Mouse (Mus musculus): Measurements from ENCODE around the gene Adamtsl4. TPM values are rescaled to one million over a fixed set of nuclear protein-coding genes. Genes with fewer than 3 reads are reported as not detected.
"Not testable (repeated sequence)": the region's sequence is repeated elsewhere in the genome, so short reads cannot be mapped to it uniquely, and the experiment has no call there.

The Adamtsl4 gene
- total RNA-seq, 2 experiments from 2014 or later: 0.69 to 0.94 TPM

DNA sequence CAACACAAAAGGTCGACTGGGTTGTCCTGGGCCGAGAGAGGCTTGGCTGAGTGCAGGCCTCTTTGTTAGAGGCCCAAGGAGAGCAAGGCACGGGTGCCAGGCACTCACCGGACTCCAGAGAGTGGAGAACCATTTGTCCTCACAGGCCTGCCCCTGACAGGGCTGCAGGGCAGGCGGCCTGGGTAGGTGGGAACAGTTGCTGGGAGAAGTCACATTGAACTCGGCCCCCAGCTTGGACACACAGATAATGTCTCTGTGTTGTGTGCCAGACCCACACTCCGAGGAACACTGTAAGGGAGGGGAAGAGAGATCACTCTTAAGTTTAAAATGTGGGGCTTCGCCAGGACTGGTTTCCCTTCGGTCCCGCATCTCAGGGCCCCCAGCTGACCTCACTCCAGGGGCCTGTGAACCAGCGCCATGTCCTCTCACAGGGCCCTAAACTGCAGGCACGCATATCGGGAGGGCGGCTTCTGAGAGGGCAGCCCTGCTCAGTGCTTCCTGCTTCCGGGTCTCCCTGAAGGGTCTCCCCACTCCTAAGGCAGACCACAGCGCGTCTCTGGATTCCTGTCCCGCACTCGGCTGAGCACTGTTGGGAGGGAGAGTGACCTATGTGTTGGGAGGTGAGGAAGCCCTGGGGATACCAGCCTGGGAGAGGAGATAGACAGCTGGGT, 10.2 kb downstream of the Adamtsl4 start:
- DNase-seq (ENCODE audit: low spot score in 2 of 2): no peak

DNA sequence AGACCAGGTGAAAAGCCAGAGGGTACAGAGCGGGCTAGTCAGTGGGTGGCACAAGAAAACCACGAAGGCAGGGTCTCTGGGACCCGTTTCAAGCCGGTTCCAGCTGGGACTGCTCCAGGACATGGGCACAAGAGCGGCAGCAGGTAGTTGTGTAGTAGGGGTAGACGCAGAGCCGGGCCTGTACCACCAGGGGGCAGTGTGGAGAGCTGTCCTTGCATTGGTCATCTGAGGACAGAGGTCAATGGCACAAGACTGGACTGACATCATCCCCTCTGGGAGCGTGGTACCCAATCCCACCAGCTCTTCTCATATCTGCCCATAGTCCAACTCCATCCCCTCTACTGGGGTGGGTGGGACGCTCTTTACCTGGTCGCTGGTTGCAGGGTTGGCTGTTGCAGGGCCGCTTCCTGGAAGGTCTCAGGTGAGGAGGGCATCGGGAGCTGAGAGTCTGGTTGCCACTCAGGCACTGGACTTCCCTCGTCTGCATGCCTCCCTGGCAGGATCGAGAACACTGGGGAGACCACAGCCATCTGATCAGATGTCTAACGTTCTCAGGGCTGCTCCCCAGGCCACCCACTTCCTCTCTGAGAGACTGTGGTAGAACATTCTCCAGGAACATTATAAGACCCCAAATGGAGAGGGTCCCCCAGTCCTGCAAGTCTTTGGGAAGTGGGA, 10.8 kb downstream of the Adamtsl4 start:
- DNase-seq (ENCODE audit: low spot score in 2 of 2): peak; percentile 62 to 70

DNA sequence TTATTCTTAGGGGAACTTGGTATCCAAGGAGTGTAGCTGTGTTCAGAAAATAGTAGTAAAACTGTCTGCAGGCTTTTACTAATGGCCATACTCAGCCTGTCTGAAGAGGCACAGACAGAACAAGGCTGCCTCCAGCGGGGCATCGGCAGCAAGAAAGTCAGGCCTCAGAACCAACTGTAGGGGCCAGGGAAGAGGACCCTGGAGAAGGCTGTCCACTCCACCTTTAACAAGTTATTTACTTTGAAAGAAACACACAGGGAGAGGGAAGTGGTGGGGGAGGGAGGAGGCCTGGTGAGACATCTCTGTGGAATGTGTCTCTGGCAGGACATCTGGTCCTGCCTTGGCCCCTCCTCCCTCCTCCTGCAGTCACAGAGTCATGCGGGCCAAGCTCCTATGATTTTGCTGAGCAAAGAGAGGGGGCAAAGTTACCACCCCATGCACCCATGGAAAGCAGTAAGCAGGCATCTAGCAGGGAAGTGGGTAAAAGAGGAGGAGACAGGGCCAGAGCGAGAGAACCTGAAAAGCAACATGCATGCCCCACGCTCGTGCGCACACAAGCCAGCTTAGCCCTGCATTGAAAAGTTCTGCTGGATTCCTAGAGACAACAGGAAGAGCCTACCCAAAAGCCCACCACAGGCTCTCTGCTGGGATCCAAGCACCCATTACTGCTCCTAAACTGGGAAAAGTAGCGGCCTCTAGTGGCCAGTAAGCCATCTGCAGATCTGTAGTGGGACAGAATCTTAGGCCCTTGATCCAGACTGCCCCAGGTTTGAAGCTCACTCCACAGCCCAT, 12.2 kb downstream of the Adamtsl4 start:
- peak; percentile 68 to 70 for DNase-seq (ENCODE audit: low spot score in 2 of 2)

DNA sequence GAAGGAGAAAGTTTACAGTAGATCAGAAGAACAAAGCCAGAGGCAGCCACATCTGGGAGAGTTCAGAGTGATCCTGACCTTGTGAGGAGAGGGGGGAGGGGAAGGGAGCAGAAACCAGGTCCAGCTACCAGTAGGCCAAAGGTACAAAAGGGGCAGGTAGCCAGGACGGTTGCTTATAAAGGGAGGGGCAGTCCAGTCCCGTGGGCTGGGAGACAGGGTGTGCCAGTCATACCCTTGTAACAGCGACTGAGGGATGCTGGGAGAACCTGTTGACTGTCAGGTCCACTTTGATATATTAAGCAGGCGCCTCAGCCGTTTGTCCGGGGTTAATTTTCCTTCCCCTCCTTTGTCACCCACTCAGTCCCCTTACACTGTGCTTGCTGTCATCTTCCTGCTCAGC, 12.9 kb downstream of the Adamtsl4 start:
- DNase-seq (ENCODE audit: low spot score in 2 of 2): no peak

DNA sequence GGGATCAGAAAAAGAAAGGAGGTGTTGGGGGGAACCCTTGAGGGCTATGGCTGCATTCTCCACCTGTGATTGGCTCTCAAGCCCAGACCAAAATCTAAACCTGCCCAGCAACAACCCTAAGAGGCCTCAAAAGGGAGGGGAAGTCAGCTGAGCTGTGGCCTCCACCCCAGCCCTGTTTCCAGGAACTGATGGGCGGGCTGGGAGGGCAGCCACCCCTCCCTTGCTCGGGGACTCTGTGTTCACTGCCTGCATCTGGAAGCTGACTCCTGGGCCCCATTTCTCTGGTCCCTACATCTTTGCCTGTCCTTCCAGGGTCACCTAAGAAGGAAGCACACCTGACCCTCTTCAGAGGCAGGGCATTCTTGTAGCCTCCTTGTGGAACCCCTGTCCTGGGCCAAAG, 13.5 kb downstream of the Adamtsl4 start:
- no peak for DNase-seq (ENCODE audit: low spot score in 2 of 2)

DNA sequence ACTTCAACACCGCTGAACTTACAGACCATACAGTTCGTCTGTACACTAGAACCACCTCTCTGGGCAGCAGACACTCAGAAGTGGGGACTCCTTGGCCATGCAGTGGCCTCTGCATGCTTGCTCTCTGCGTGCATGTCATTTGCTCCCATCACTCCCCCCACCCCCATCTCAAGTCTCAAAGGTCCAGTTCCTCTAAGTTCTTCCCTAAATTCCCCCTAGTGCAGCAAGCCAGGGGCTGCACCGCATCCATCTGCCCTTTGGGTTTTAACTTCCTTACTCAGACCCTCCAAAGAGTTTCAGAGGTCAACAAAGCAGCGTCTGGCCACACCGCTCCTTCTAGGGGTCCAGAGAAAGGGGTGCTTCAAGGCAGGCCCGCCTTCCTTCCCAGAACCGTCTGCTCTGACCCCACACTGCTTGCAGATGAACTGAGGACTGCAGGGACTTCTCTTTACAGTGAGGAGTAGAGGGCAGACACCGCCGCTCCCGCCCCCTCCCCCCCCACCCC, 14.0 kb downstream of the Adamtsl4 start:
- DNase-seq (ENCODE audit: low spot score in 2 of 2): no peak

DNA sequence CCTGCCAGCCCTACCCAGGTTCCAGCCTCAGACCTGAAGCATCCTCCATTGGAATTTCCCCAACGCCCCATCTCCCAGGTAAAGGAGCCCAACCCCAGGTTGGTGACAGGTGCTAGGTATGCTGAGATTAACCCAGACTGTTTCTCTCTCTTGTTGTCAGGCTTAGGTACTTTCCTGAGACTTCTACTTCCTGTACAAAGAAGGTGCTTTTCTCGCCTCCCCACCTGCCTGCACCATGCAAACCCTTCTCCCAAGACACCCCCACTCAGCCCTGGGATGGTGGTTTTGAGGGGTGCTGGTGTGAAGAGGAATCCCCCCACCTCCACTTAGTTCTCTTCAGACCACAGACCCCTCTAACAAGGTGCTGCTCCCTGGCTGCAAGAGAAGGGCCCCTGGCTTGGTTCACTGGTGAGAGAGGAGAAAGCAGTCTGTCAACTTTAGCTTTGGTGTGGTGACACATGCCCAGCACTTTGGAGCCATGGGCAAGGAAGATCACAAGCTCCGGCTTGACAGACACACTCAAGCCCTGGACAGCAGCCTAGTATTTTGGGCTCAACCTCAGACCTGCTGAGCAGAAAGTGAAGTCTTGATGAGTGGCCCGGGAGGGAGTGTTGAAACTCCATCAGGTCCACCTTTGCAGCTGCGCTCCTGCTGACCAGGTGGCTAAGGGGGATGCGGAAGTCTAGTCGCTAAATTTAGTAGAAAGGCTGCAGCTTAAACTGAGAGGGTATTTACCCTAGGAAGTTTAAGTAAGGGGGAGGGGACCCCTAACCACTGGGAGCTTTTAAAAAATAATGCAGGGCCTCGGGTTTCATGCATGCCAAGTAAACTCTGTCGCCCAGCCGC, 14.6 kb downstream of the Adamtsl4 start:
- no peak for DNase-seq (ENCODE audit: low spot score in 2 of 2)

DNA sequence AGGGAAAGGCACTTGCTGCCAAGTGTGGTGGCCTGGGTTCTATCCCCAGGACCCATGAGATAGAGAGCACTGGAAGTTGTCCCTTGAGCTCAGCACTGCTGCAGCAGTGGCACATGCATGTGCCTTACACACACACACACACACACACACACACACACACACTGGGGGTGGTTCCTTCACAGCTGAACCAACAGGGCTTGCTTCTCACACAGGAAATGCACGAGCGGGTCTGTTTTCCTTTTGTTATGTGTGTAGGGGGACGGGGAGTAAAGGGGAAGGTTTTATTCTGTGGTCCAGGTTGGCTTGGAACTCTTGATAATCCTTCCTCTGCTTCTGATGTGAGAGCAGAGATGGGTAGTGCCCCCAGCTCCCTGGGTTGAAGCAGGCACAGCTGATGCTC, 15.3 kb downstream of the Adamtsl4 start:
- no peak for DNase-seq (ENCODE audit: low spot score in 2 of 2)

DNA sequence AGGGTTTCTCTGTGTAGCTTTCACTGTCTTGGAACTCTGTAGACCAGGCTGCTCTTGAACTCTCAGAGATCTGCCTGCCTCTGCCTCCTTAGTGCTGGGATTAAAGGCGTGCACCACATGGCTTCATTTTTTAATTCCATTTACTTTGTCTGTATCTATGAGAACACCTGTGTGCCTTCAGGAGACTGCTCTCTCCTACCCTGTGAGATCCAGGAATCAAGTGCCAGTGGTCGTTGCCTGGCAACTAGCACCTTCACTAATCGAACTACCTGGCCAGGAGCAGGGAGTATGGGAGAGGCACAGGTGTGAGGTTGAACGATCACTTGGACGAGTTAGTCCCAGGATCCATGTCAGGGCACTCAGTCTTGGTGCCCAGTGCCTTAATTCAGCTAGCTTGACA, 16.5 kb downstream of the Adamtsl4 start:
- DNase-seq (ENCODE audit: low spot score in 2 of 2): no peak

DNA sequence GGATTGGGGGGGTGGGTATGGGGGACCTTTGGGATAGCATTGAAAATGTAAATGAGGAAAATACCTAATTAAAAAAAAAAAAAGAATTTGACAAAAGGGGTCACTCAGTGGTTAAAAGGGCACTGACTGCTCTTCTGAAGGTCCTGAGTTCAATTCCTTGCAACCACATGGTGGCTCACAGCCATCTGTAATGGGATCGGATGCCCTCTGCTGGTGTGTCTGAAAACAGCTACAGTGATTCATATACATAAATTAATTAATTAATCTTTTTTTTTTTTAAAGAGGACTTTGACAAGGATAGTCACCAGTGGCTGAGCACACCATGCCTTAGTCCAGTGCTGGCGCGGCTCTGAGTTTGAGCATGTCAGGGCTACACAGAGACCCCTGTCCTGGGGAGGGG, 17.3 kb downstream of the Adamtsl4 start:
- DNase-seq (ENCODE audit: low spot score in 2 of 2): not testable (repeated sequence)

DNA sequence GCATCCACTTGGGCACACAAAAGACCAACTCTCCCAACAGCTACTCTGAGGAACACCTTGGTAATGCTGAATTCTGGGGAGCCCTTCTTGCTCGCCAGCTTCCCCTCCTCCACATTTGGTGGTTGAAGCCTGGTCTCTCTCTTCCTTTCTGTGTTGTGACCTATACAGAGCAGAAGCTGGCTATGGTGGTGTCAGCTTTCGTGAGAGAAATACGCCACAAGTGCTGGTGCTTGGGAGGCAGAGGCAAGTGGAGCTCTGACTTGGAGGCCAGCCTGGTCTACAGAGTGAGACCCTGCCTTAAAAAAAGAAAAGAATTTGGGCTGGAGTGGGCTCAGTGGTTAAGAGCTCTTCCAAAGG, 18.4 kb downstream of the Adamtsl4 start:
- DNase-seq (ENCODE audit: low spot score in 2 of 2): no peak

DNA sequence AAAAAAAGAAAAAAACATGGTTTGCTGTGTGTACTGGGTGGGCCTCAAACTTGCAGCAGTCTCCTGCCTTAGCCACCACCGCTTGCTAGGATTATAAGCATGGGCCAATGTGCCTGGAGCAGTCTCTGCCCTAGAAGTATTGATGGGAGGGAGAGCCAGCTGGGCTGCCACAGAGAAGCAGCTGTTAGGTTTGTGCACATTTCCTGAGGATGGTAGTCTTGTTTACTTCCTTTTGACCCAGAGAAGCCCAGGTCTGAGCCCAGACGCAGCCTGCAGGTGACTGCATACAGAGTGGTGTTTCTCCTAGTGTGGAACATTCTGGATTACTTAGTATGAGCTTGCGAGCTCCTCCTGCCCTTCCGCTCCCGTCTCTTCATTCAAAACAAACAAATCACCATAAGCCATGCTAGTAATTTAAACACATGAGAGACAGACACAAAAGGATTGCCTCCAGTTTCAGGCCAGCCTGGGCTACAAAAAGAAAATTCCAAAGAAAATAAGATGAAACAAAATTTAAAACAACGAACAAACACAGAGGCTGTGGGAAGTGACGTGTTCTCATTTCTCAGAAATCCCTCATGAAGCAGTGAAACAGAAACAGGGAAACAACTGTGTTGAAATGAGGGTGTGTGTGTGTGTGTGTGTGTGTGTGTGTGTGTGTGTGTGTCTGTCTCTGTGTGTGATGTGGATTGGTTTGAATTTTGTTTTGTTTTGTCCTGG, 19.0 kb downstream of the Adamtsl4 start:
- DNase-seq (ENCODE audit: low spot score in 2 of 2): no peak

DNA sequence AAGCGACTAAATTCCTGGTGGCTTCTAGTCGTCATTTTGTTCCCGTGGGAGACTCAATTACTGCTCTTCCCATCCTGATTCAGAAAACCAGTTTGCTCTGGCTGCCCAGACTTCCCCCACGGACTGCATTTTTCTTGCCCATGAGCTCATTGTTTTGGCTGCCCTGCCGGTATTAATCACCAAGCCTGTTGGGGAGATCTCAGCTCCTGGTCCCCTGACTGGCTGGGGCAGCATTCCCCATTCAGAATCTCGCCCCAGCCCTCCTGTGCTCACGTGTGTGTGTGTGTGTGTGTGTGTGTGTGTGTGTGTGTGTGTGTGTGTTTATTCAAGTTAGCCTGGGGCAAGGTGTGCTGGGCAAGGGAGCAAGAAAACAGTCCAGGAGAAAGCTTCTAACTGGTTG, 19.7 kb downstream of the Adamtsl4 start:
- peak in 1 of 2 experiments; percentile 45 for DNase-seq (ENCODE audit: low spot score in 2 of 2)

DNA sequence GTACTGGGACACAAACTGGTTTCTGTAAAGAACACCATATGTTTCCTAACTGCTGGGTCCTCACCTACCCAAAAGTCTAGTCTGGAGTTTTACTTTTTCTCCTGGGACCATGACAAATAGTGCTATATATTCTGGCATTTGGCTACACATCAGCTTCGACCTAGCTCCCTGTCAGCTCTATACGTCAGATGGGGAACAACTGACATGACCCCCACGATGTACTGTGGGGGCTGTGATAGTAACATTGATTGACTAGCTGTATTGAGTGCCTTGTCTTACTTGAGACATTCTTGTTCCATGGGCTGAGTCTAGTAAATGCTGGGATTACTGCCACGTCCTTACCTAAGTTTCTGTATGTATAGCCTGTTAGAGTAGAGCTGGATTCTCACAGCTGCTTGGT, 20.2 kb downstream of the Adamtsl4 start:
- DNase-seq (ENCODE audit: low spot score in 2 of 2): no peak

DNA sequence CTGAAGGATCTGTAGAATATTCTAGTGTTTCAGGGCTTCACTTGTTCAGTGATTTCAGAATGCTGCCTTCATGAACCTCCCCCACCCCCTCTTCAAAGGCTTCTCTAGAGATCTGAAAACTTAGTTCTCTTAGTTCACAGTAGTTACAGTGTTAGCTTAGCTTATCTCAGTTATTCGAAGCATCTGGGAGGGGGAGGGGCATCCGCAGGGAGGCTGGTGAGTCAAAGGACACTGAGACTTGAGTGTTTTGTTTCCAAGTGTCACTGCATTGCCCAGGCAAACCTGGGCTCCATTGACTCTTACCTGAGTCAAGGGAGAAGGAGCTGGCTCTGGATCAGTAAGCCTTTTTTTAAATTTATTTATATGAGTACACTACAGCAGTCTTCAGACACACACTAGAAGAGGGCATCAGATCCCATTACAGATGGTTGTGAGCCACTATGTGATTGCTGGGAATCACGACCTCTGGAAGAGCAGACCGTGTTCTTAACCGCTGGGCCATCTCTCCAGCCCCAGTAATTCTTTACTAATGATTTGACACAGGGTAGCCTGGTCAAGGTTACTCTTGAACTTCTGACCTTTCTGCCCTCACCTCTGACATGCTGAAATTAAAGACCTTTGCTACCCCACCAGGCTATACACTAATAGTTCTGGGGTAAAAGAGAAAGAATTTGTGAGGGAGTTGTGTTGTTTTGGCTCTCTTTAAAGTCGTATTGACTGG, 21.4 kb downstream of the Adamtsl4 start:
- DNase-seq (ENCODE audit: low spot score in 2 of 2): no peak

DNA sequence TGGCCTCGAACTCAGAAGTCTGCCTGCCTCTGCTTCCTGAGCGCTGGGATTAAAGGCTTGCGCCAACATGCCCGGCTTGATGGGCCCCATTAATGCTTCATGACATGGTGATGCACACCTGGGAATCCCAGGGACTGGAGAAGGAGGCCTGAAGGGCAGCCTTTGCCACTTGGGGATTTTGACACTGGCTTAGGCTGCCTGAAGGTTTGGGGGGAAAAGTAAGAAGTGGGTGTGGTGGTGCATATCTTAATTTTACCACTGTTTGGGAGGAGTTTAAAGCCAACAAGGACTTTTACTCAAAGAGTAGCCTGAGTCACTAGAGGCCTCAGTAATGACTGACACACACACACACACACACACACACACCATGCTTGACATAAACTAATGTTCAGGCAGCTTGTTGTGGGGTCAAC, 22.8 kb downstream of the Adamtsl4 start:
- DNase-seq (ENCODE audit: low spot score in 2 of 2): no peak

DNA sequence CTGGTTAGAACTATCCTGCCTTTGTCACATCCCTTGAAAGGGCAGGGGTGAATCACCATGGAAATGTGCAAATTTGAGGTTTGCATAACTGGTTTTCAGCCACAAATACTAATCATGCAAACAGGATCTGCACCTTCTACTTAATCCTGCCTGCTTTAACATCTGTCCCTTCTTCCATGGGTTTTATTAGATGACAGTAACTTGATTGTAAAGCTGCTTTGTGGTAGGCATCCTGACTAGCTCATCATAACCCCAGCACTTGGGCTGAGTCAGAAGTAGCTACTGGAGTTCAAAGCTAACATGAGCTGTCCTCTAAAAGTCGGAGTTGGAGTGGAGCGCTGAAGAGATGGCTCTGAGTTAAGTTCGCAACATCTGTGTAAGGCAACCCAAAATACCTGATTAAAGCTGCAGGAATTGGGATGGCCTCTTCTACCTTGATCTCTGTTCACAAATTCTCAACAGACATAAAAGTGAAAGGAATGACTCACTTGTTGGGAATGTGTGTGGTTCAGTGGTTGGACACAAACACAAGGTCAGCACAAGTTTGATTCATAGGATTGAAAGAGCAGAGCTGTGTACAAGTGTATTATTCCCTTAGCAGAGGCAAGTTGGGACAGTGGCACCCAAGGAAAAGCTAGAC, 23.6 kb downstream of the Adamtsl4 start:
- no peak for DNase-seq (ENCODE audit: low spot score in 2 of 2)

DNA sequence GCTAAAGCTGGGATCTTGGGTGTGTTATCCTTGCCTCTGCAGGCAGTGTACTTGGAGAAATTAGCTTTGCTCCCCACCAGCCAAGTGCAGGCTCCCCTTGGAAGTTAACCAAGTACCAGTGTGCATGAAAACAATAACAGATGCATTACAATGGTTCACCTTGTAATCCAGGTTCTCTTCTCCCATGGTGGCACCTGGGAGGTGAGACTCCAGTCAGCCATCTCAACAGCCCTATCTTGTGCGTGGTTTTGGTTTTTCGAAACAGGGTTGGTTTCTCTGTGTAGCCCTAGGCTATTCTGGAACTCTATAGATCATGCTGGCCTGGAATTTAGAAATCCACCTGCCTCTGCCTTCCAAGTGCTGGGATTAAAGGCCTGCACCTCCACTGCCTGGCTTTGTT, 24.2 kb downstream of the Adamtsl4 start:
- no peak for DNase-seq (ENCODE audit: low spot score in 2 of 2)

DNA sequence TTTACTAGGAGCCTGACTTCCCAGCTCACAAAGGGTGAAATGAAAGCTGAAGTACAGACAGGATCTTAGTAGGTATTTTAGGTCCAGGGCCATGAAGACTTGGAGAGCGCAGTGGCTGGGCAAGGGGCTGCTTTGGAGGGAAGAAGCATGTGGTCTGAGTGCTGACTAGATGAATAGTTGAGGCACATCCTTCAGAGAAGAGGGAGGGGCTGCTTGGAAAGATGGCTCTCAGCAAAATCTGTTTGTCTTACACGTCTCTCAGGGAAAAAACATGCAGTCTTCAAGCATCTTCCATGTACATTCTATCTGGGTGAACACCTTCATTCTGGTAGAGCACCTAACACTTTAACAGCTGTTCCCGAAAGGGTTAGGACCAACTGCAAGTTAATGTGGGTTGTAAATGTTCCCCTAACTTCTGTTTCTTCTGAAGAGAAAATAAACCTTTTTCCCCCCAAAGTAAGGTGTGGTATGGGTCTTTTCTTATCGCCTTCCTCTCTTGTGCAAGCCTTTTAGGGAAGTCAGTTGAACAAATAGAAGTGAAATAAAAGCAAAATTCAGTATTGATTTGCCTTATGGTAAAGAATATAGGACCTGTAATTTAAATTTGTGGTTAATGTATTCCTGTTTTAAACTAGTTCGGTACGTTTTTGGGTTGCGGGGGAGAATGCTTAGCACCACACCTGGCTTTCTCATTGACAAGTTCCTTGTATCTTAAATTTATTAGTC, 24.8 kb downstream of the Adamtsl4 start:
- no peak for DNase-seq (ENCODE audit: low spot score in 2 of 2)
